Mouse (Mus musculus): ENCODE data around the gene Wbp11.

DNA sequence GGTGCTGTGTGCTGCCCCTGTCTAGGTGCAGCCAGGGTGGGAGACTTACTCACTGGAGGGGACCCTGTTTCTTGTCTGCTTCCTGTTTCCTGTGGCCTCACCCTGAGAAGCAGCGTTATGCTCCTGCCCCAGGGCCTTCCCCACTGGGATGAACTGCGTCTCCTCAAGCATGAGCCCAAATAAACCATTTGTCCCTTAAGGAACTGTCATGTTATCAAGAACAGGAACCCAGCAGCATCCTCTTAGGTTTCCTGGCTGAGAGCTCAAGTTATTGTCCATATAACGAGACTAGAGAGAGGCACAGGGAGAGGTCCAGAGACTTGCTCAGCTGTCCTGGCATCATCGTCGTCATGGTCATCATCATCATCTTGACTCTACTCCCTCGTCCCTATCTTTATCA is 22.2 kb upstream of the Wbp11 start:
- TF ChIP-seq EP300 (IDR thresholded peaks at IDR 0.05; ENCODE audit: insufficient read depth, low read depth, low read length) (no peak), POLR2A (IDR thresholded peaks at IDR 0.05; ENCODE audit: insufficient read depth, low read length) (no peak), CTCF (IDR thresholded peaks at IDR 0.05; ENCODE audit: low read depth, low read length) (no peak)
